Mouse (Mus musculus) left cerebral cortex, adult 6 months (tissue): Measurements from ENCODE around the gene Ankrd13d. TPM values are rescaled to one million over a fixed set of nuclear protein-coding genes. Genes with fewer than 3 reads are reported as not detected.

Experiments used
- long read RNA-seq, 2 experiments: library from polyadenylated mRNA; unstranded; transcript quantifications; one replicate each; pipeline ENCODE4 v2.0.0; 2019 to 2020
- polyA plus RNA-seq: library from polyadenylated mRNA; unstranded; fragments of <200 nt; fragmentation: Nextera tagmentation; gene quantifications from 2 replicates; pipeline ENCODE4 v1.2.3, GENCODE M21; 2021

The Ankrd13d gene
- polyA plus RNA-seq: 54.6 and 59.2 TPM in 2 replicates
- long read RNA-seq, experiment 1, transcript Ankrd13d-201 (15 exons, 2,139 nt): major isoform, 215 of 342 reads
- long read RNA-seq, experiment 1, transcript Ankrd13d-202 (15 exons, 2,131 nt): minor isoform, 17 of 342 reads
- long read RNA-seq, experiment 1, partial matches to known transcripts: 21 of 342 reads
- long read RNA-seq, experiment 1, other reads (novel, unspliced or antisense): 88 of 342 reads
- long read RNA-seq, experiment 2, transcript Ankrd13d-201 (15 exons, 2,139 nt): major isoform, 61 of 108 reads
- long read RNA-seq, experiment 2, transcript Ankrd13d-202 (15 exons, 2,131 nt): minor isoform, 6 of 108 reads
- long read RNA-seq, experiment 2, partial matches to known transcripts: 31 of 108 reads
- long read RNA-seq, experiment 2, other reads (novel, unspliced or antisense): 10 of 108 reads

GRCm38 (mm10) chr19:4282898-4283553 lies at the start of gene Ankrd13d:
Ankrd13d (minus strand) TSS chr19:4283137.

GRCm38 (mm10) chr19:4306190-4306577 lies 23.2 kb upstream of the Ankrd13d start, which contains the start of gene Grk2:
Grk2 (minus strand) TSS chr19:4306222.

DNA sequence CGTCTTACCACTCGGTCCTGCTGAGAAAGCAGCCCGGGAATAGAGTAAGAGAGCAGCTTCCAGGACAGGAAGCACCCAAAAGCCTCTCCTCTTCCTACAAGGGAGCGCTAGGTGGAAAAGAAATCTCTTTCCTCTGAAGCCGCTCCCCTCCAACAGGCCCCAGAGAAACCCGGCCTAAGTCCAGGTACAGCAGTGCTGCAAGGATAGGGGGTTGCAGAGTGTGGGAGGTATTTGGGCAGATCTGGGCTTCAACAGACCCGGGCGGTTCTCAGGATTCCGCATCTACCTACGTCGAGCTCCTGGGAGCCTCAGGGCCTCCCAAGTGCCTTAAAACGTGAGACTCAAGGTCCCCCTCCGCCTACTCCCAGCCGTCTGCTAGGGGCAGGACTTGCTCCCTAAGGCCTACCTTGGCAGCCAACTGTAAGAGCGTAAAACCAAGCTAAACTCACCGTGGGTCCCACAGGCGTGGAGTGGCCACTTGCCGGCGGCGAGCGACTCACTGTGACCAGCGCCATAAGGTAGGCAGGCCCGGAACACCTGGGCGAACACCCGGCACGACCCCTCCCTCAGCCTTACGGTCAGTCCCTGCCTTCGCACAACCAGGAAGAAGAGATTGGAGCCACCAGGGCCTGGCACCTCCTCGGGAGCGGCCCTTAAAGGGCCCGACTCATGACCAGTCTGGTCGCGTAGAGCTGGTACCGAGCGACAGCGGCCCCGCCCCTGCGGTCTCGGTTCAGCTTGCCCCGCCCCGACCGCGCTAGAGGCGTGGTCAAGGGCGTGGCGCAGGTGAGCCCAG lies 14.2 kb downstream of the Ankrd13d start, which contains the start of gene Ssh3:
Gene Ssh3 (minus strand): TSS at position 615 of the 796 bp plus-strand sequence.

DNA sequence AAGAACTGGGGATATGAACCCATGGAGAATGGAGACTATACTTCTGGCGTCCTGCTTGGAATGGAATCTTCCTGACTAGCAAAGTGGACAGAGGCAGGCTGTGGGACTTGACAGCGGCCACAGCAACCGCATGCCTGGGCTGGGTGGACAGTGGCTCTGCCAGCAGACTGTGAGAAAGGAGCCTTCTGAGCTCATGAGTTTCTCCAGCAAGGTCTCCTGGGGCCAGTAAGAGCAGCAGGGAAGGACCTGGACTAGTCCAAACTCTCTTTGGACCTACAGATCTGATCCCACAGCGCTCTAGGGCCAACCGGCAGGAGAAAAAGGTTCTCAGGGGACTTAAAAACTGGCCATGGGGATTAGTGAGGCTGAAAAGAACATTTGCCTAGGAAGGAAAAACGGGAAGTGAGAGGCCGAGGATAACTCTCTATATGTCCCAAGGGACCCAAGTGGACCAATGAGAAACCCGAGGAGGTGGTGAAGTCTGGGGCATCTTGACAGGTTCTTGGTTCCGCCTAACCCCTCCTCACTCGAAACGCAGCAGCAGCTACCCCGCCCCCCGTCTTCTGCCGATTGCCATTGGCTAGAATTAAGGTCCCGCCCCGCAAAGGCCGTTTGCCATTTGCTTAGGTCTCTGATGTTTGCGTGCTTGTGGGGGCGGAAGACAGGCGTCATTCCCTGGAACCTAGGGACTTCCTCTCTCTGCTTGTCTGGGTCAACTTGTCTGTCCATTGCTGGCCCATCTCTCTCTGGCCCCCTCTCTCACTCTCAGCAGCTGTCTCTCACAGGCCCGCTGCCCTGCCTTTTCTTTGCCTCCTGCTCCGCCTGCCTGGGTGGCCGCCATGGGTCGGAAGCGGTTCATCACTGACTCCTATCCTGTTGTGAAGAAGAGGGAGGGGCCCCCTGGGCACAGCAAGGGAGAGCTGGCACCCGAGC lies 51.4 kb downstream of the Ankrd13d start, which contains the start of gene Pold4:
Gene Pold4 (plus strand): TSS at position 647 of the 933 bp plus-strand sequence.

Other genes with a start within 250 kb of the Ankrd13d start
- 1,005 and 1,067 TPM in 2 replicates for gene Gstp1, start 245.2 kb downstream of the Ankrd13d start, polyA plus RNA-seq
- gene Gstp2, start 237.1 kb downstream of the Ankrd13d start, polyA plus RNA-seq: 2.2 and 7.2 TPM in 2 replicates
- gene Gstp3, start 223.6 kb downstream of the Ankrd13d start, polyA plus RNA-seq: not detected in 2 replicates
- gene Cabp2, start 201.6 kb downstream of the Ankrd13d start, polyA plus RNA-seq: not detected in 2 replicates
- gene Cdk2ap2, start 186.0 kb downstream of the Ankrd13d start, polyA plus RNA-seq: 52.6 and 68.9 TPM in 2 replicates
- 53.9 and 65.8 TPM in 2 replicates for gene Pitpnm1, start 183.1 kb downstream of the Ankrd13d start, polyA plus RNA-seq
- 168 and 240 TPM in 2 replicates for gene Aip, start 157.3 kb downstream of the Ankrd13d start, polyA plus RNA-seq
- not detected in 2 replicates for gene Gpr152, start 143.3 kb downstream of the Ankrd13d start, polyA plus RNA-seq
- 0.06 and 0.11 TPM in 2 replicates for gene Cabp4, start 139.1 kb downstream of the Ankrd13d start, polyA plus RNA-seq
- 87.0 and 103 TPM in 2 replicates for gene Coro1b, start 134.5 kb downstream of the Ankrd13d start, polyA plus RNA-seq
- 0.72 and 1.4 TPM in 2 replicates for gene Ptprcap, start 129.5 kb downstream of the Ankrd13d start, polyA plus RNA-seq
- gene Rps6kb2, start 119.8 kb downstream of the Ankrd13d start, polyA plus RNA-seq: 11.8 and 16.7 TPM in 2 replicates
- gene Carns1, start 107.7 kb downstream of the Ankrd13d start, polyA plus RNA-seq: 4.2 and 4.3 TPM in 2 replicates
- gene Tbc1d10c, start 91.9 kb downstream of the Ankrd13d start, polyA plus RNA-seq: 0.51 and 0.69 TPM in 2 replicates
- 387 and 460 TPM in 2 replicates for gene Ppp1ca, start 91.1 kb downstream of the Ankrd13d start, polyA plus RNA-seq
- gene Rad9a, start 81.5 kb downstream of the Ankrd13d start, polyA plus RNA-seq: 6.8 and 7.0 TPM in 2 replicates
- 0.19 and 0.76 TPM in 2 replicates for gene Clcf1, start 68.9 kb downstream of the Ankrd13d start, polyA plus RNA-seq
- not detected in 2 replicates for gene AC109138.7, start 68.8 kb downstream of the Ankrd13d start, polyA plus RNA-seq
- gene Pold4, start 51.2 kb downstream of the Ankrd13d start, polyA plus RNA-seq: 31.3 and 44.7 TPM in 2 replicates
- gene Ssh3, start 14.0 kb downstream of the Ankrd13d start, polyA plus RNA-seq: 5.3 and 7.5 TPM in 2 replicates
- 62.5 and 70.5 TPM in 2 replicates for gene Grk2, start 23.1 kb upstream of the Ankrd13d start, polyA plus RNA-seq
- gene Kdm2a, start 115.1 kb upstream of the Ankrd13d start, polyA plus RNA-seq: 8.5 and 13.1 TPM in 2 replicates
- gene Rhod, start 156.3 kb upstream of the Ankrd13d start, polyA plus RNA-seq: 0.95 and 1.1 TPM in 2 replicates
- 18.4 and 23.7 TPM in 2 replicates for gene Syt12, start 194.3 kb upstream of the Ankrd13d start, polyA plus RNA-seq
- gene 2010003K11Rik, start 215.4 kb upstream of the Ankrd13d start, polyA plus RNA-seq: not detected in 2 replicates
- gene Pcx, start 227.3 kb upstream of the Ankrd13d start, polyA plus RNA-seq: 20.7 and 20.8 TPM in 2 replicates